Mouse (Mus musculus) embryonic facial prominence, embryonic 14.5 days (tissue): ENCODE results near the gene Stpg3. TPM values are rescaled to one million over a fixed set of nuclear protein-coding genes. Genes with fewer than 3 reads are reported as not detected.

ENCODE experiments used
- ATAC-seq: fragments of 200-750 bp; cut with Nextera tagmentation; 2 replicates; pipeline ENCODE4 v1.8.0; 2017; ENCODE audit warnings: low read depth, moderate number of reproducible peaks, moderate TSS enrichment
- DNase-seq: peaks from one replicate; pipeline ENCODE4 v3.0.0-alpha.2; 2015; ENCODE audit warnings: low spot score
- H3K27ac ChIP-seq: fragments of 300-500 bp; sonication (generic); replicated peaks from 2 replicates; pipeline ENCODE4 v1.5.1; 2014; ENCODE audit warnings: low read depth, mild to moderate bottlenecking, low read length, moderate library complexity
- H3K27me3 ChIP-seq: fragments of 300-500 bp; sonication (generic); replicated peaks from 2 replicates; pipeline ENCODE4 v1.6.1; 2014; ENCODE audit warnings: low read length; ENCODE audit not compliant: control insufficient read depth, insufficient read depth
- H3K36me3 ChIP-seq: fragments of 300-500 bp; sonication (generic); 2 replicates; pipeline ENCODE4 v1.6.1; 2014; ENCODE audit warnings: low read length, mixed read lengths; ENCODE audit not compliant: control insufficient read depth, insufficient read depth
- H3K4me1 ChIP-seq: fragments of 300-500 bp; sonication (generic); 2 replicates; pipeline ENCODE4 v1.6.1; 2014; ENCODE audit warnings: antibody characterized with exemption, low read length; ENCODE audit not compliant: control insufficient read depth, insufficient read depth
- H3K4me2 ChIP-seq: fragments of 300-500 bp; sonication (generic); 2 replicates; pipeline ENCODE4 v1.6.1; 2014; ENCODE audit warnings: low read depth, mild to moderate bottlenecking, low read length, moderate library complexity, mixed read lengths
- H3K4me3 ChIP-seq: fragments of 300-500 bp; sonication (generic); 2 replicates; pipeline ENCODE4 v1.5.1; 2014; ENCODE audit warnings: low read depth, mild to moderate bottlenecking, low read length
- H3K9ac ChIP-seq: fragments of 300-500 bp; sonication (generic); 2 replicates; pipeline ENCODE4 v1.6.1; 2014; ENCODE audit warnings: low read depth, mild to moderate bottlenecking, low read length, moderate library complexity, mixed read lengths
- H3K9me3 ChIP-seq: fragments of 300-500 bp; sonication (generic); 2 replicates; pipeline ENCODE4 v1.6.1; 2016; ENCODE audit warnings: low read length; ENCODE audit not compliant: control insufficient read depth
- WGBS: fragments of 180-500 bp; shearing (Covaris S2); extraction: QIAGEN DNeasy Blood & Tissue Kit; methylation state at CpG from one replicate; pipeline ENCODE4 v1.1.7; 2014; 5-methylcytosine and 5-hydroxymethylcytosine counted together
- polyA plus RNA-seq: library from polyadenylated mRNA; unstranded; fragments of >200 nt; fragmentation: Nextera tagmentation; extraction: Ambion mirVana; gene quantifications from 2 replicates; pipeline ENCODE4 v1.2.1, GENCODE M21; 2014

Gene Stpg3
- polyA plus RNA-seq, 1 experiment from 2014 or later, result not detected

- H3K9ac ChIP-seq, result peak overlapping the region; percentile 74
- ATAC-seq, result no peak; the same call in 1 of the 2 replicates
- no peaks in the 10 kb centered on the region for H3K36me3 ChIP-seq
- no peaks in the 10 kb centered on the region for H3K9me3 ChIP-seq
- H3K27me3 ChIP-seq, result no peaks in the 10 kb centered on the region
- peak overlapping the region; percentile 16; the same call in 1 of the 2 replicates for H3K27ac ChIP-seq
- H3K4me2 ChIP-seq, result peak overlapping the region; percentile 93
- peaks cover 6% of the 10 kb centered on the region; the same call in 1 of the 2 replicates for H3K4me1 ChIP-seq
- no peak for DNase-seq
- 17% methylated on average over 2 of the region's 2 CpGs for WGBS
- peak overlapping the region; percentile 45 for H3K4me3 ChIP-seq
Measured at GRCm38 (mm10) chr2:25168665-25168978, 45.8 kb downstream of the Stpg3 start.

- peak overlapping the region; percentile 74 for H3K9ac ChIP-seq
- H3K4me2 ChIP-seq, result peak overlapping the region; percentile 93
- 1% methylated on average over 26 of the region's 41 CpGs for WGBS
- H3K27me3 ChIP-seq, result no peaks in the 10 kb centered on the region
- H3K4me1 ChIP-seq, result peaks cover 11% of the 10 kb centered on the region; the same call in 1 of the 2 replicates
- H3K27ac ChIP-seq, result peak overlapping the region; percentile 61
- H3K36me3 ChIP-seq, result no peaks in the 10 kb centered on the region
- peak overlapping the region; percentile 45 for H3K4me3 ChIP-seq
- DNase-seq, result peak; percentile 80
- H3K9me3 ChIP-seq, result no peaks in the 10 kb centered on the region
- peak; percentile 58 for ATAC-seq
Measured at GRCm38 (mm10) chr2:25167919-25168664, 46.3 kb downstream of the Stpg3 start.

DNA sequence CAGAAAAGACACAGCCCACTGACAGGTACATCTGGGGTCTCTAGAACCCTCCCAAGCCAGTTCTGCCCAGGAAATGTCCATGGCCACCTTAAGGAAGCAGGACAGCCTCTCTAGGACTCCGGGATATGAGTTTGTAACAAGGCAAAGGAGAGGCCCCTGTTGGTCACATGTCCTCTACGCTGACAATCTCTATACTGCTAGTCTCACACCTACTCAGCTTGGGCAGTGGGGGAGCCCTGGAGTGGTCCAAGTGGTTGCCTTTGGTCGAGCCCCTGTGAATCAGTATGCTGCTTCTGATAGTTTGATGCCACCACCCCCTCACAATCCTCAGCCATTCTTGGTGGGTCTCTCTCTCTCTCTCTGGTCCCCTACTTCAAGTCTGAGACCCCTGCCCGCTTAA is 47.0 kb downstream of the Stpg3 start:
- WGBS, result 38% methylated on average over 4 of the region's 4 CpGs

More for the DNA sequence above, 47.0 kb downstream of the Stpg3 start:
- Histone ChIP-seq H3K27ac (peak overlapping the region; percentile 61), H3K9ac (peak overlapping the region; percentile 74), H3K36me3 (no peaks in the 10 kb centered on the region), H3K4me1 (peaks cover 11% of the 10 kb centered on the region; the same call in 1 of the 2 replicates), H3K4me2 (peak overlapping the region; percentile 93), H3K4me3 (peak overlapping the region; percentile 45), H3K27me3 (no peaks in the 10 kb centered on the region), H3K9me3 (no peaks in the 10 kb centered on the region)
- DNase-seq (no peak), ATAC-seq (no peak)

Other genes with a start within 250 kb of the Stpg3 start
- gene Mrpl41, start 239.5 kb downstream of the Stpg3 start, polyA plus RNA-seq, result 134 and 137 TPM in 2 replicates
- gene Pnpla7, start 238.6 kb downstream of the Stpg3 start, polyA plus RNA-seq, result 8.9 and 9.1 TPM in 2 replicates
- 55.5 and 56.2 TPM in 2 replicates for gene Nsmf, start 160.3 kb downstream of the Stpg3 start, polyA plus RNA-seq
- 0.22 TPM in 1 of 2 replicates, not detected in the other for gene Entpd8, start 134.3 kb downstream of the Stpg3 start, polyA plus RNA-seq
- gene Noxa1, start 119.5 kb downstream of the Stpg3 start, polyA plus RNA-seq, result 0.38 and 0.71 TPM in 2 replicates
- gene Nrarp, start 33.9 kb downstream of the Stpg3 start, polyA plus RNA-seq, result 16.5 and 20.9 TPM in 2 replicates
- 7.5 and 7.8 TPM in 2 replicates for gene Tor4a, start 17.8 kb downstream of the Stpg3 start, polyA plus RNA-seq
- gene Nelfb, start 3.1 kb downstream of the Stpg3 start, polyA plus RNA-seq, result 76.8 and 94.4 TPM in 2 replicates
- gene Fam166a, start 4.1 kb upstream of the Stpg3 start, polyA plus RNA-seq, result not detected in 2 replicates
- gene Tubb4b, start 10.1 kb upstream of the Stpg3 start, polyA plus RNA-seq, result 429 and 461 TPM in 2 replicates
- gene Slc34a3, start 19.7 kb upstream of the Stpg3 start, polyA plus RNA-seq, result not detected in 2 replicates
- not detected in 2 replicates for gene Rnf224, start 22.1 kb upstream of the Stpg3 start, polyA plus RNA-seq
- gene Rnf208, start 27.6 kb upstream of the Stpg3 start, polyA plus RNA-seq, result 11.8 and 16.3 TPM in 2 replicates
- 3.2 and 10.2 TPM in 2 replicates for gene Cysrt1, start 27.8 kb upstream of the Stpg3 start, polyA plus RNA-seq
- 4.5 and 6.1 TPM in 2 replicates for gene AL732309.1, start 32.2 kb upstream of the Stpg3 start, polyA plus RNA-seq
- gene Tmem203, start 40.8 kb upstream of the Stpg3 start, polyA plus RNA-seq, result 16.1 and 16.6 TPM in 2 replicates
- 4.6 and 5.1 TPM in 2 replicates for gene Tprn, start 48.0 kb upstream of the Stpg3 start, polyA plus RNA-seq
- 227 and 240 TPM in 2 replicates for gene Ssna1, start 57.8 kb upstream of the Stpg3 start, polyA plus RNA-seq
- 104 and 113 TPM in 2 replicates for gene Anapc2, start 57.8 kb upstream of the Stpg3 start, polyA plus RNA-seq
- not detected in 2 replicates for gene Tmem210, start 73.5 kb upstream of the Stpg3 start, polyA plus RNA-seq
- gene Lrrc26, start 75.3 kb upstream of the Stpg3 start, polyA plus RNA-seq, result 2.3 and 5.1 TPM in 2 replicates
- gene Grin1, start 104.5 kb upstream of the Stpg3 start, polyA plus RNA-seq, result 1.7 and 1.8 TPM in 2 replicates
- gene Man1b1, start 117.7 kb upstream of the Stpg3 start, polyA plus RNA-seq, result 74.7 and 75.0 TPM in 2 replicates
- 19.7 and 23.8 TPM in 2 replicates for gene Dpp7, start 141.7 kb upstream of the Stpg3 start, polyA plus RNA-seq
- 20.8 and 20.9 TPM in 2 replicates for gene Uap1l1, start 151.0 kb upstream of the Stpg3 start, polyA plus RNA-seq
- gene Sapcd2, start 157.7 kb upstream of the Stpg3 start, polyA plus RNA-seq, result 21.4 and 29.3 TPM in 2 replicates
- 11.3 and 12.9 TPM in 2 replicates for gene Entpd2, start 181.2 kb upstream of the Stpg3 start, polyA plus RNA-seq
- 75.1 TPM in 2 replicates for gene Npdc1, start 184.7 kb upstream of the Stpg3 start, polyA plus RNA-seq
- 0.10 and 0.11 TPM in 2 replicates for gene Fut7, start 208.6 kb upstream of the Stpg3 start, polyA plus RNA-seq
- 6.4 and 6.9 TPM in 2 replicates for gene Abca2, start 214.1 kb upstream of the Stpg3 start, polyA plus RNA-seq
- gene Clic3, start 242.2 kb upstream of the Stpg3 start, polyA plus RNA-seq, result 11.2 and 22.7 TPM in 2 replicates
- gene Paxx, start 246.5 kb upstream of the Stpg3 start, polyA plus RNA-seq, result 39.3 and 41.7 TPM in 2 replicates